18 mouse cellular contexts compared by ENCODE assay signal in the genomic region with DNA sequence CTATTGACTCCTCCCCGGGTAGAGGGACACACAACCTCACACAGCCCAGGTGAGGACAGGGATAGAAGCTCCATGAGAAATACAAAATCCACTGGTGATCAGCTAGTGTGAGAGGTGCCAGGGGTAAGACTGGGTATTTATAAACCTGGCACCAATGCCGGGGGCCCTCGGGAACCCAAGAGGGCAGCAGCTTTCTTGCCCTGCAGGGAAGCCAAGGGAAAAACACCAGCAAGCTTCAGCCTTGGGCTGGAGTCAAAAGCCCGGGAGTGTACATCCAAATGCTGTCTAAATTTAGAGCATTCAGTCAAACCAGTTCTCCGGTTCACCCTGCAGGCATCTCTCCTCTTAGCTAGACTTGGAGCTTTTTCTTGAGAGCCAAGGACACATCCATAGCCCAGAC. TPM values are rescaled to one million over a fixed set of nuclear protein-coding genes. Genes with fewer than 3 reads are reported as not detected.
DNase-seq lines count a peak whose midpoint lies in the region; ATAC-seq and TF ChIP-seq lines count a peak whose summit lies in the region.
"Had no signal": no experiment of that assay in that cellular context is flagged by ENCODE, and none has a peak within 500 bp of the region (broad histone marks: within the 10 kb centered on the region; RNA-seq: fewer than 3 reads in every experiment).

No protein-coding gene starts in this region.

- intact Hi-C loops in heart, adult 2 months (cut with DNase I) = loop anchor here (10.0 kb wide), 1 partner anchor 212 kb away; no protein-coding TSS in a partner anchor

- no peaks in the 10 kb centered on the region; the same call in 1 of the 2 replicates for H3K4me1 ChIP-seq in heart, adult 2 months (ENCODE audit: control insufficient read depth, insufficient read depth, low read length)
- no peaks in the 10 kb centered on the region for H3K4me1 ChIP-seq in heart, embryonic 10.5 days
- no peaks in the 10 kb centered on the region for H3K4me1 ChIP-seq in intestine, embryonic 15.5 days (replicated peaks)
- 0 out of 2 replicates have a peak, but pooled peaks cover 3% of the 10 kb centered on the region for H3K4me1 ChIP-seq in forebrain, embryonic 10.5 days
- H3K4me1 ChIP-seq: hindbrain, embryonic 13.5 days; limb, embryonic 13.5 days; midbrain, embryonic 12.5 days had no signal

- no peak overlapping the region for H3K4me2 ChIP-seq in intestine, embryonic 15.5 days (replicated peaks)
- H3K4me2 ChIP-seq: hindbrain, embryonic 13.5 days; limb, embryonic 13.5 days; midbrain, embryonic 12.5 days had no signal

- TF ChIP-seq CTCF in heart, adult 2 months (IDR thresholded peaks at IDR 0.05) = peak; percentile 7; the same call in 1 of the 2 replicates

- no peaks in the 10 kb centered on the region for H3K27me3 ChIP-seq in heart, adult 2 months (ENCODE audit: control insufficient read depth, insufficient read depth, low read length)
- H3K27me3 ChIP-seq in heart, embryonic 10.5 days (ENCODE audit: insufficient read depth, poor library complexity, severe bottlenecking) = no peaks in the 10 kb centered on the region
- no peaks in the 10 kb centered on the region for H3K27me3 ChIP-seq in intestine, embryonic 15.5 days (replicated peaks)
- no peaks in the 10 kb centered on the region for H3K27me3 ChIP-seq in forebrain, embryonic 10.5 days (ENCODE audit: poor library complexity, severe bottlenecking)
- H3K27me3 ChIP-seq: limb, embryonic 13.5 days; midbrain, embryonic 12.5 days had no signal

- H3K9ac ChIP-seq in heart, adult 2 months (ENCODE audit: low read depth, low read length) = no peak overlapping the region
- H3K9ac ChIP-seq in intestine, embryonic 15.5 days = no peak overlapping the region
- H3K9ac ChIP-seq: hindbrain, embryonic 13.5 days; limb, embryonic 13.5 days; midbrain, embryonic 12.5 days had no signal

- peak; percentile 48 to 79 for DNase-seq in heart, adult 2 months
- no peak for DNase-seq in heart, embryonic 10.5 days (ENCODE audit: low spot score)
- DNase-seq in cerebellum, postnatal 14 days = peak; percentile 68 to 89
- DNase-seq in heart, adult 8-10 months (ENCODE audit: low spot score) = peak; percentile 55
- no peak for DNase-seq in forebrain, embryonic 10.5 days (ENCODE audit: extremely low spot score, low spot score)
- DNase-seq in ovary, postnatal 36 days (ENCODE audit: low spot score) = no peak
- DNase-seq: kidney, postnatal 4 days; lung, adult 18-20 months; lung, postnatal 4 days; right cerebral cortex, postnatal 14 days had no signal

- TF ChIP-seq POLR2A in heart, adult 2 months (IDR thresholded peaks at IDR 0.05; ENCODE audit: insufficient read depth, low read depth, low read length) = no peak

- 52% methylated on average over 5 of the region's 5 CpGs for WGBS in heart, adult 2 months
- 80% methylated on average over 5 of the region's 5 CpGs for WGBS in heart, embryonic 10.5 days
- 91% methylated on average over 5 of the region's 5 CpGs for WGBS in intestine, embryonic 15.5 days
- 90% methylated on average over 5 of the region's 5 CpGs for WGBS in forebrain, embryonic 10.5 days

- TF ChIP-seq EP300 in heart, adult 2 months (IDR thresholded peaks at IDR 0.05; ENCODE audit: insufficient read depth, low read depth, low read length) = no peak

- H3K4me3 ChIP-seq in heart, adult 2 months = no peak overlapping the region
- H3K4me3 ChIP-seq in heart, embryonic 10.5 days = no peak overlapping the region
- no peak overlapping the region for H3K4me3 ChIP-seq in intestine, embryonic 15.5 days (replicated peaks)
- H3K4me3 ChIP-seq in forebrain, embryonic 10.5 days = no peak overlapping the region
- H3K4me3 ChIP-seq: hindbrain, embryonic 13.5 days; left cerebral cortex, adult 2 months; limb, embryonic 13.5 days; midbrain, embryonic 12.5 days; myocyte had no signal

- no peaks in the 10 kb centered on the region for H3K36me3 ChIP-seq in heart, adult 2 months (ENCODE audit: control insufficient read depth, insufficient read depth, low read length)
- H3K36me3 ChIP-seq in heart, embryonic 10.5 days = no peaks in the 10 kb centered on the region
- H3K36me3 ChIP-seq in intestine, embryonic 15.5 days = no peaks in the 10 kb centered on the region
- no peaks in the 10 kb centered on the region for H3K36me3 ChIP-seq in forebrain, embryonic 10.5 days (replicated peaks)
- H3K36me3 ChIP-seq: hindbrain, embryonic 13.5 days; limb, embryonic 13.5 days; midbrain, embryonic 12.5 days had no signal

- peak overlapping the region; percentile 23 for H3K27ac ChIP-seq in heart, adult 2 months
- H3K27ac ChIP-seq in heart, embryonic 10.5 days = no peak overlapping the region
- no peak overlapping the region for H3K27ac ChIP-seq in intestine, embryonic 15.5 days
- no peak overlapping the region for H3K27ac ChIP-seq in forebrain, embryonic 10.5 days
- H3K27ac ChIP-seq: hindbrain, embryonic 13.5 days; left cerebral cortex, adult 2 months; limb, embryonic 13.5 days; midbrain, embryonic 12.5 days had no signal

- H3K9me3 ChIP-seq in heart, embryonic 10.5 days = no peaks in the 10 kb centered on the region
- no peaks in the 10 kb centered on the region for H3K9me3 ChIP-seq in intestine, embryonic 15.5 days
- no peaks in the 10 kb centered on the region for H3K9me3 ChIP-seq in forebrain, embryonic 10.5 days
- H3K9me3 ChIP-seq: hindbrain, embryonic 13.5 days; limb, embryonic 13.5 days; midbrain, embryonic 12.5 days had no signal

- no peak for ATAC-seq in intestine, embryonic 15.5 days
- ATAC-seq: intestine, postnatal 0 days had no signal

- H3K79me2 ChIP-seq in heart, adult 2 months (replicated peaks; ENCODE audit: control insufficient read depth, insufficient read depth, low read length) = no peaks in the 10 kb centered on the region

RNA-seq across cellular contexts. Expression of gene Dynlrb2, which starts 38.1 kb away (rescaled TPM):
- not detected for total RNA-seq in heart, adult 2 months (2021)
- 5.4 TPM in 1 of 2 replicates, not detected in the other for polyA plus RNA-seq in heart, adult 2 months (2012; rRNA removed)
- polyA plus RNA-seq in heart, embryonic 10.5 days (2016; fragmentation: Nextera tagmentation; extraction: Ambion mirVana) = not detected in 2 replicates
- not detected for total RNA-seq in heart, adult 8-10 months (2022)
- 0.48 TPM in 1 of 2 replicates, not detected in the other for polyA plus RNA-seq in intestine, embryonic 15.5 days (2015; fragmentation: Nextera tagmentation; extraction: Ambion mirVana)
- 1.00 and 1.3 TPM in 2 replicates for polyA plus RNA-seq in forebrain, embryonic 10.5 days (2016; fragmentation: Nextera tagmentation; extraction: Ambion mirVana)
- total RNA-seq: MEL had no signal
- polyA plus RNA-seq: intestine, postnatal 0 days; limb, embryonic 13.5 days had no signal

Comparison
In these comparisons a context has a peak if more than half of its experiments do, and no peak if none do; other contexts are left out.
1. DNase-seq: peak in heart, adult 2 months (2 of 2), cerebellum, postnatal 14 days (2 of 2) and heart, adult 8-10 months (single experiment); none in heart, embryonic 10.5 days (single experiment), forebrain, embryonic 10.5 days (single experiment) and ovary, postnatal 36 days (single experiment).